Comparison of ENCODE assay signal across 12 mouse cellular contexts in the genomic region with DNA sequence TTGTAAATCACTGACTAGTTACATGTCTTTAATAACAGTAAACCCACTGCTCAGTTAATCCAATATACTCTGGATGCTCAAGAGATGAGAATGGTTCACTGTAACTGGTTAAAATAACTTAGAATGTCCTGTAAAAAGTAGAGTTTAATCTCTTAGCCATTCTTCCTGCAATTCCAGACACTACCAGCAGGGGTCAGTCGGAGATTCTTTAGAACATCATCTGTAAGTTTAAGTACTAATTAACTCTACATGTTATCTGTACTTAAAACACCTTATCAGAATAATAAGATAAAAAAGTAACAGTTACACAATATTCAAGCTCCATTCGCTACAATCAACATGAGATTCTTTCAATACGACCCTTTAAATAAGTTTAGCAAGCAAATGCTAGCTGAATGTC. TPM values are rescaled to one million over a fixed set of nuclear protein-coding genes. Genes with fewer than 3 reads are reported as not detected.
DNase-seq lines count a peak whose midpoint lies in the region; ATAC-seq and TF ChIP-seq lines count a peak whose summit lies in the region.
"Had no signal": no experiment of that assay in that cellular context is flagged by ENCODE, and none has a peak within 500 bp of the region (broad histone marks: within the 10 kb centered on the region; RNA-seq: fewer than 3 reads in every experiment).

No protein-coding gene starts in this region.

- dilution Hi-C loops in CH12.LX (cut with MboI; ENCODE audit: extremely low pct_ligation_motif_present, extremely low pct_unique_long_range_greater_than_20kb, low sequenced_read_pairs) = no loop called here

- WGBS in kidney, embryonic 15.5 days = 61% methylated on average over 3 of the region's 3 CpGs

- TF ChIP-seq RAD21 in CH12.LX (IDR thresholded peaks at IDR 0.05; ENCODE audit: low read depth, low read length) = peak; percentile 70

- H3K9me3 ChIP-seq in kidney, embryonic 15.5 days (replicated peaks) = no peaks in the 10 kb centered on the region
- H3K9me3 ChIP-seq in CH12.LX (replicated peaks; ENCODE audit: low read length) = no peaks in the 10 kb centered on the region
- H3K9me3 ChIP-seq: limb, embryonic 15.5 days; neural tube, embryonic 15.5 days had no signal

- no peak overlapping the region for H3K27ac ChIP-seq in kidney, embryonic 15.5 days
- no peak overlapping the region for H3K27ac ChIP-seq in CH12.LX (ENCODE audit: insufficient read depth, low read depth)
- H3K27ac ChIP-seq: limb, embryonic 15.5 days; neural tube, embryonic 15.5 days had no signal

- TF ChIP-seq POLR2A in CH12.LX (IDR thresholded peaks at IDR 0.05; ENCODE audit: low read depth, low read length) = no peak

- no peak overlapping the region for H3K4me2 ChIP-seq in kidney, embryonic 15.5 days
- H3K4me2 ChIP-seq in CH12.LX (ENCODE audit: insufficient read depth, low read depth, poor library complexity, severe bottlenecking) = no peak overlapping the region
- H3K4me2 ChIP-seq: limb, embryonic 15.5 days; neural tube, embryonic 15.5 days had no signal

- no peak for ATAC-seq in CD4-positive, CD25-positive, alpha-beta regulatory T cell, adult 4 months
- no peak for ATAC-seq in kidney, embryonic 15.5 days (replicated peaks; ENCODE audit: low FRiP score)
- ATAC-seq in inflammation-experienced regulatory T-cells, adult 6 months = no peak

- no peak overlapping the region for H3K4me3 ChIP-seq in kidney, embryonic 15.5 days (replicated peaks)
- no peak overlapping the region for H3K4me3 ChIP-seq in CH12.LX (replicated peaks in 1 of 3; ENCODE audit: low read depth in 2 of 3, low read length in 2 of 3, poor library complexity in 1 of 3)
- H3K4me3 ChIP-seq: limb, embryonic 15.5 days; neural tube, embryonic 15.5 days had no signal

- peak; percentile 32 to 70; a peak in 3 of 4 replicates for TF ChIP-seq CTCF in CH12.LX (conservative IDR thresholded peaks at IDR 0.05 in 1 of 2, IDR thresholded peaks at IDR 0.05 in 1 of 2; ENCODE audit: low read depth in 2 of 2, low read length in 2 of 2)

- in situ Hi-C loops in CH12.LX (cut with MboI; ENCODE audit: low pct_ligation_motif_present, low pct_unique_long_range_greater_than_20kb, low sequenced_read_pairs) = no loop called here

- no peaks in the 10 kb centered on the region for H3K27me3 ChIP-seq in kidney, embryonic 15.5 days
- H3K27me3 ChIP-seq in CH12.LX (replicated peaks) = no peaks in the 10 kb centered on the region
- H3K27me3 ChIP-seq: limb, embryonic 15.5 days had no signal

- no peaks in the 10 kb centered on the region for H3K79me2 ChIP-seq in CH12.LX (replicated peaks; ENCODE audit: control insufficient read depth, extremely low read depth, insufficient read depth, poor library complexity, severe bottlenecking)

- no peaks in the 10 kb centered on the region for H3K36me3 ChIP-seq in kidney, embryonic 15.5 days
- no peaks in the 10 kb centered on the region for H3K36me3 ChIP-seq in CH12.LX (replicated peaks in 1 of 2; ENCODE audit: control insufficient read depth in 1 of 2, insufficient read depth in 1 of 2, low read length in 1 of 2)
- H3K36me3 ChIP-seq: limb, embryonic 15.5 days; neural tube, embryonic 15.5 days had no signal

- peak; percentile 77 for DNase-seq in CD4-positive, CD25-positive, alpha-beta regulatory T cell, adult 2 months (ENCODE audit: low read depth, low spot score)
- peak; percentile 8 to 14 for DNase-seq in kidney, postnatal 4 days
- peak; percentile 39 for DNase-seq in CH12.LX (ENCODE audit: extremely low read depth)
- peak; percentile 84 for DNase-seq in induced T-regulatory cell, adult 2 months (ENCODE audit: low read depth)
- DNase-seq in frontal cortex, postnatal 10 days (ENCODE audit: low spot score in 2 of 2) = no peak
- DNase-seq: cerebellum, adult 18-20 months had no signal

- H3K4me1 ChIP-seq in kidney, embryonic 15.5 days = no peaks in the 10 kb centered on the region
- H3K4me1 ChIP-seq in CH12.LX (ENCODE audit: control insufficient read depth in 1 of 2, insufficient read depth in 2 of 2) = peaks cover 0 to 17% of the 10 kb centered on the region in 2 experiments; a peak in 1 of 4 replicates
- H3K4me1 ChIP-seq: limb, embryonic 15.5 days had no signal

- no peak for TF ChIP-seq EP300 in CH12.LX (IDR thresholded peaks at IDR 0.05; ENCODE audit: low read length)

- H3K9ac ChIP-seq in kidney, embryonic 15.5 days = no peak overlapping the region
- H3K9ac ChIP-seq in CH12.LX (ENCODE audit: insufficient read depth, low read depth) = no peak overlapping the region
- H3K9ac ChIP-seq: limb, embryonic 15.5 days; neural tube, embryonic 15.5 days had no signal

TF ChIP-seq in CH12.LX, 34 proteins besides CTCF, POLR2A, EP300 and RAD21:
- peak; percentile 71 for TF ChIP-seq SMC3 (IDR thresholded peaks at IDR 0.05; ENCODE audit: low read depth, low read length)
- no peak for TF ChIP-seq MAFK (IDR thresholded peaks at IDR 0.05; ENCODE audit: insufficient replicate concordance, low read length)

RNA-seq across cellular contexts. Expression of a gene that starts 58.7 kb away (rescaled TPM):
- polyA plus RNA-seq in CD4-positive, CD25-positive, alpha-beta regulatory T cell, adult 4 months (2017; shearing (Covaris generic)) = not detected
- polyA plus RNA-seq in kidney, embryonic 15.5 days (2015; fragmentation: Nextera tagmentation; extraction: Ambion mirVana) = not detected in 2 replicates
- total RNA-seq in CH12.LX (2012; rRNA removed) (not detected in 2 replicates), CH12.LX (2014; rRNA removed) (not detected in 2 replicates)
- polyA plus RNA-seq in CH12.LX (2012; ENCODE audit: insufficient read length, low read depth) = not detected in 2 replicates
- polyA plus RNA-seq in inflammation-experienced regulatory T-cells, adult 6 months (2017; shearing (Covaris generic)) = not detected
- total RNA-seq: heart, postnatal 36 days had no signal
- polyA plus RNA-seq: limb, embryonic 15.5 days had no signal

Comparison
In these comparisons a context has a peak if more than half of its experiments do, and no peak if none do; other contexts are left out.
1. DNase-seq: peak in CD4-positive, CD25-positive, alpha-beta regulatory T cell, adult 2 months (single experiment), kidney, postnatal 4 days (2 of 2), CH12.LX (single experiment) and induced T-regulatory cell, adult 2 months (single experiment); none in frontal cortex, postnatal 10 days (0 of 2).